Mouse (Mus musculus) kidney, adult 2 months (tissue): ENCODE results near the gene Gpn2.

ENCODE experiments used
- CTCF ChIP-seq: fragments of 200-500 bp; conservative IDR thresholded peaks from 2 replicates; pipeline ENCODE4 v1.5.1; 2011; ENCODE audit warnings: low read depth, mild to moderate bottlenecking, control low read depth, low read length, moderate library complexity, mixed read lengths; ENCODE audit not compliant: insufficient read depth, insufficient read length
- POLR2A ChIP-seq: fragments of 200-500 bp; IDR thresholded peaks from one replicate; pipeline ENCODE4 v1.6.1; 2011; ENCODE audit warnings: low read depth, low read length, control low read depth

- TF ChIP-seq CTCF (no peak), POLR2A (no peak)
Measured at GRCm38 (mm10) chr4:133631769-133632411, 47.7 kb downstream of the Gpn2 start.
